Mouse (Mus musculus): ENCODE measurements around the gene Gng3.
"Not testable (repeated sequence)": the region's sequence is repeated elsewhere in the genome, so short reads cannot be mapped to it uniquely, and the experiment has no call there.

The Gng3 gene

DNA sequence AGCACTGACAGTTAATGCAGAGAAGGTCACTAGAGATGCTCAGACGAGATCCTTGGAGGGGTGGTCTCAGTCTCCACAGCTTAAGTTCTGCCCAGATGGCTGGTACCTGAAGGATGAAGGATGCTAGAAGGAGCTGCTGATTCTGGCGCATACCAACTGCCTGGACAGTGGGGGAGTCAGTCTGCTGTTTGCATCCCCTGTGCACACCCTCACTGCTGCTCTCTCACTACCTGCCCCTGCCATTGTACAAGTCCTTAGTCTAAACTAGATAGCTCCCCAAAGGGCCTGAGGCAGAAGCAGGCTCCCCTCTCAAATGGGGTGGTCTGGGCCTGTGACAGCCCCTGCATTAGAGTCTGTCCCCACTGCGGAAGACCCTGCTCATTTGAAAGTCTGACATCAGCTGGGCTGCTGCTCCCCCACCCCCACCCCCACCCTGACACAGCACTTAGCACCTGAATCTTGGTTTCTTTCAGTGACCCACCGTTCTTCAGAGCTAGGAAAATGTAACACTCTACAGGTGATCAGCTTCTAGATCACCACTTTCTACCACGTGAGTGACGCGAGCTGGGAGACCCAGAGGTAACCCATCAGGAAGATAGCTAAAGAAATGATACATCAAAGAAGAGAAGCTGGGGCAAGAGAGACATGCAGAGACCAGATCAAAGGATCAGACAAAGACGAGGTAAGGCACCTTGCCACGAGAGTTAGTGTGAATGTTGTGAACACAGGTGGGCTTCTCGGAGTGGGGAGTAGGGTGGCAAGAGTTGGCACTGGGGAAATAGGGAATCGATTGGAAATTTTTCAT, at the start of gene Gng3:
Gene Gng3, minus strand, starts transcription at position 92 of the 805 bp plus-strand sequence.
- DNase-seq (ENCODE audit: inconsistent ontology term), result no peak

GRCm38 (mm10) chr19:8887585-8888463, 48.8 kb upstream of the Gng3 start:
- peak; percentile 24 for DNase-seq (ENCODE audit: inconsistent ontology term)

DNA sequence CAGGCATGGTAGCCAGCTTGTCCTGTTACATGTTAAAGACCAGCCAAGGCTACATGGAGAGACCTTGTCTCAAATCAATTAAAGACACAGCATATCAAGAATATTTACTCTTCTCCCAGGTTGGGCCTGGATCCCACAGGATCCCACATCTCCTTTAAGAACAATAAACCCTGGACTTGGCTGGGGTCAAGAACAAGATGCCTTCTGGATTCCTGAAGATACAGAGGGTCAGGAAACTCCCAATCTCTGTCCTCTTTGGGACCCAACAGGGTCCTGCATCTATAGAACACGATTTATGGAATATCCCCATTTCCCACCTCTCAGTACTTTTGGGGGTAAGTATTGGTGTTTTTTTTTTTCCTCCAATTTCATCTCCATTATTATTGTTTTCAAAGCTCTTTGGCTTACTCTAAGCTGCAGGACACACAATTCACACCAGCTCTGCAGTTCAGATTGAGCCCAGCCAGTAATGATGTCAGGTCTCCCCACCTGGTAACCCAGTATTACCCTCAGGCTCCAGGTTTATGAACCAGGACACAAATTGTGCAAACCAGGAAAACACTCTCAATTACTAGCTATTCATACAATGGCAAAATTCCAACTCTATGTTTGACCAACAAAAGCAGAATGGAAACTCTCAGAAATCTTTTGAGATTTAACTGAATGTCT, 48.1 kb upstream of the Gng3 start:
- DNase-seq (ENCODE audit: inconsistent ontology term), result no peak

- no peak for DNase-seq (ENCODE audit: inconsistent ontology term)
These were observed 44.6 kb upstream of the Gng3 start, which contains the start of the genes Lbhd1 and Gm49403 for GRCm38 (mm10) chr19:8883616-8884015. Gene Lbhd1 (plus strand): TSS chr19:8883732. Gene Gm49403 (plus strand): TSS chr19:8883930.

- DNase-seq (ENCODE audit: inconsistent ontology term), result no peak
These were observed 42.0 kb upstream of the Gng3 start for GRCm38 (mm10) chr19:8881034-8881392.

DNA sequence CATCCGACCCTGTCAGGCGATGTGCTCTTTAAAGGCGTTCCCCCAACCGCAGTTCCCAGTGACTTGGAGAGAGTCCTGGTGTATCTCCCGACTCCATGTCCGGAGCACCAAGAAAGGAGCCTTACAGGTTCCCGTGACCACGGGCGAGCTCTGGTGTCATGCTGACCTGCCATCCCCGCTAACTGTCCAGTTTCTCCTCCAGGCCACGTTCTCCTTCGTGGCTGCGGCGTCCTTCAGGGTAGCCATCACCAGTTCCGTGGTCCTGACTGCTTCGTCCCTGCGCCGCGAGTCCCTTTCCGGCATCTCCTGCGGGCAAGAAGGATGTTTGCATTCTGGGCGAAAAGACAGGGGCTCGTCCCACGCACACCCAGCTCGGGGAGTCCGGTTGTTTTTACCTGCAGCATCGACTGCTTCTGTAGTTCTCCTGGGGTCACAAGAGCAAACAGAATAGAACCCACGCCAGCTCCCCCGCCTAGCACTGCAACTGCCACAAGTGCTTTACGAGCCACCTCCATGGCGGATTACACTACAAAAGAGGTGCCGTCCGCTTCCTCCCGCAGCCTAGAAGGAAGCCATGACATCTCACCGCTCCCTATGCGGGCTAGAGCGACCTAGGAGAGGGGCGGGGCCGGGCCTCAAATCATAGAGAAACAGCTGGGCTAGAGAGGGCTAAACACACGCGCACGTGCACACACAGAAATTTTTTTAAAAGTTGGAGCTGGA, 41.5 kb upstream of the Gng3 start, which contains the start of gene Uqcc3:
Gene Uqcc3, minus strand, starts transcription at position 613 of the 723 bp plus-strand sequence.
- DNase-seq (ENCODE audit: inconsistent ontology term), result peak; percentile 91

DNA sequence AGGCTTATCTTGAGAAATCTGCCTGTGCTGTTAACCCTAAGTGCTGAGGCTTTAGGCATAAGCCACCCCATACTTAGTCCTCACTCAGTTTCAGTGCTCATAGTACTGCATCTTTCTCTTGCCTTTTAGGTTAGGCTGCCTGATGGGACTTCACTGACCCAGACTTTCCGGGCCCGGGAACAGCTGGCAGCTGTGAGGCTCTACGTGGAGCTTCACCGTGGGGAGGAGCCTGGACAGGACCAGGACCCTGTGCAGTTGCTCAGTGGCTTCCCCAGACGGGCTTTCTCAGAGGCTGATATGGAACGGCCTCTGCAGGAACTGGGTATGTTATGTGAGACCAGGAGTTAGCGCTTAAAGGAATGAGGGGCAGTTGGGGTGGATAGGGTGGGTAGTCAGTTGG, 36.0 kb upstream of the Gng3 start:
- no peak for DNase-seq (ENCODE audit: inconsistent ontology term)

DNA sequence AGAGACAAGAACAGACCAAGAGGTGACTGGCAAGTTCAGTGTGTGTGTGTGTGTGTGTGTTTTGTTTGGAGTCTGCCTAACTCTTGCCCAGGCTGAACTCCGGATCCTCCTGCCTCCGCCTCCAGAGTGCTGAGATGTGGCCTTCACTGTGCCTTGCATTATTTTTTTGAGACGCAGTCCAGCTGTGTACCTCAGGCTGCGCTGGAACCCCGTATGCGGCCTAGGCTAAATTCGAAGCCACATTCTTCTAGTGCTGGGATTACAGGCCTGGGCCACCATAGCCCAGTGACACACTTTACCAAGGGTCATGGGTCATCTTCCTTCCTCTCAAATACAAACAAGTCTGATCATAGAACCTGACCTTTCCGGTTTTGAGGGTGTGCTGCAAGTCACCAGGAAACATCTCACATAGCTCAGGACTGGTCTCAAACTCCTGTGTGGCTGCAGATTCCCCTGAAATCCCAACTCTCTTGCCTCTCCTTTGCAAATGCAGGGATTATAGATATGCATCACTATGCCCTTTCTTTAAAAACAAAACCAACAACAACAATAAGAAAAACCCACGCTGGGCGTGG, 33.4 kb upstream of the Gng3 start:
- no peak for DNase-seq (ENCODE audit: inconsistent ontology term)

DNA sequence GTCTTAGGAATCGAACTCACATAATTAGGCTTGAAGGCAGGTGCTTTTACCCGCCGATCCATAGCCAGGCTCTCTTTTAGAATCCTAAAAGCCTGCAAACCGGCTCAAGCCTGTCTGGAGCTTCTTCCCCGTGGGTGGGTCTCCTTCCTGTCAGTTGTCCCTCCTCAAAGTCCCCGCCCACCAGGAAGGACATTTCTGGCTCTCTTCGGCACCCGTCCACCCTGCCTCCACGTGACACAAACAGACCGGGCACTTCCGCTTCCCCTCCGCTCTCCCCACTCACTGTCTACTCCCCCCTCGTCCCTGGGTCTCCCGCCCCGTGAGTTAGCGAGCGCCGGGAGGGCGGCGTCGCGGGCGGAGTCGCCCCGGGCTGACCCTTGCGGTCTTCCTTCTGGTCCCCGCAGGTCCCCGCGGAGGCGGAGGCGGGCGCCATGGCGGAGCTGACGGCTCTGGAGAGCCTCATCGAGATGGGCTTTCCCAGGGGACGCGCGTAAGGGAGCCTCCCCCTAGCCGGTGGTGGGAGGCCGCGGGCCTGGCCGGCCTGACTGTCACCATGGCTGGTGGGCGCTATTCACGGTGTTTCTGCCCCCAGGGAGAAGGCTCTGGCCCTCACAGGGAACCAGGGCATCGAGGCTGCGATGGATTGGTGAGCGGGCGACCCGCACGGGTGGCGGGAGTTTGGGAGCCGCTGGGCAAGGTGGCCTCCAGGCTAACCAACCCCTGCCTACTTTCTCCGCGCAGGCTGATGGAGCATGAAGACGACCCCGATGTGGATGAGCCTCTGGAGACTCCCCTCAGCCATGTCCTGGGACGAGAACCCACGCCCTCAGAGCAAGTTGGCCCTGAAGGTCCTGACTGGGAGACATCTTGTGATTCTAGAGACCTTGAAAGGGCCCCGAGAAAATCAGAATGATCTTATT, 32.5 kb upstream of the Gng3 start, which contains the start of gene Ubxn1:
Gene Ubxn1, plus strand, starts transcription at position 230 of the 920 bp plus-strand sequence.
- DNase-seq (ENCODE audit: inconsistent ontology term), result peak; percentile 99

DNA sequence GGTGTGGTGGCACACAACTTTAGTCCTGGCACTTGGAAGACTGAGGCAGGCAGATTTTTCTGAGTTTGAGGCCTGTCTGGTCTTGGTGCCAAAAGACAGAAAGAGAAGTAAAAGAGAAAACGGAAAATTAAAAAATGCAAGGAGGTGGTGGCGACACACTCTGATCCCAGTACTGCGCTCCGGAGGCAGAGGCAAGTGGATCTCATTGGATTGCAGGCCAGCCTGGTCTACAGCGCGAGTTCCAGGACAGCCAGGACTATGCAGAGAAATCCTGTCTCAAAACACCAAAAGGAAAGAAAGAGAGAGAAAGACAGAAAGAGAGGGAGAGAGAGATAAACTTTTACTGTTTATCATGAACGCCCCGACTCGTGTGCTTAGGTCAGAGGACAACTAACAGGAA, 31.8 kb upstream of the Gng3 start:
- no peak for DNase-seq (ENCODE audit: inconsistent ontology term)

- not testable (repeated sequence) for DNase-seq (ENCODE audit: inconsistent ontology term)
These were observed 31.4 kb upstream of the Gng3 start for GRCm38 (mm10) chr19:8870381-8870780.

DNA sequence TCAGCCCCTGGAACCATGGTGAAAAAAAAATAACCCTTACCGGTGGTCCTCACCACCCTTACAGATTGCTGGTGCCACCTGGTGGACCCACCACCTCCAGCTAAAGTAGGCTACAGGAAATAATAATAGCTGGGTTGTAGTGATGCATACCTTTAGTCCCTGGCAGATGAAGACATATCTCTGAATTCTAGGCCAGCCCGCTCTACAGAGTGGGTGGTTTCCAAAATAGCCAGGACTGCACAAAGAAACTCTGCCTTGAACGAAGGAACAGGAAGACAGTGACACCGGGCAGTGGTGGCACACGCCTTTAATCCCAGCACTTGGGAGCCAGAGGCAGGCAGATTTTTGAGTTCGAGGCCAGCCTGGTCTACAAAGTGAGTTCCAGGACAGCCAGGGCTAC, 25.3 kb upstream of the Gng3 start:
- no peak for DNase-seq (ENCODE audit: inconsistent ontology term)

DNA sequence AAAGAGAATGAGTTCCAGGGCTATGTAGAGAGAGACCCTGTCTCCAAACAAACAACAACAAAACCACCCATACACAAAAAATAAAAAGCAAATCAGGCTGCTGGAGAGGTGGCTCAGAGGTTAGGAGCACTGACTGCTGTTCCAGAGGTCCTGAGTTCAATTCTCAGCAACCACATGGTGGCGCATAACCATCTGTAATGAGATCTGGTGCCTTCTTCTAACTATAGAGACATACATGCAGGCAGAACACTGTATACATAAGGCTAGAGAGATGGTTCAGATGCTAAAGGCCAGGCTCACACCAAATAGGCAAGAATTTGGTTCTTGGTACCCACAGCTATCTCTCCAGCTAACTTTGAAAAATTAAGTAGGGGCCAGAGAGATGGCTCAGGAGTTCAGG, 20.0 kb upstream of the Gng3 start:
- no peak for DNase-seq (ENCODE audit: inconsistent ontology term)

- DNase-seq (ENCODE audit: inconsistent ontology term), result no peak
These were observed 18.7 kb upstream of the Gng3 start for GRCm38 (mm10) chr19:8857689-8858088.

GRCm38 (mm10) chr19:8853117-8853516, 14.1 kb upstream of the Gng3 start:
- no peak for DNase-seq (ENCODE audit: inconsistent ontology term)

- DNase-seq (ENCODE audit: inconsistent ontology term), result no peak
These were observed 13.4 kb upstream of the Gng3 start for GRCm38 (mm10) chr19:8852236-8852928.

DNA sequence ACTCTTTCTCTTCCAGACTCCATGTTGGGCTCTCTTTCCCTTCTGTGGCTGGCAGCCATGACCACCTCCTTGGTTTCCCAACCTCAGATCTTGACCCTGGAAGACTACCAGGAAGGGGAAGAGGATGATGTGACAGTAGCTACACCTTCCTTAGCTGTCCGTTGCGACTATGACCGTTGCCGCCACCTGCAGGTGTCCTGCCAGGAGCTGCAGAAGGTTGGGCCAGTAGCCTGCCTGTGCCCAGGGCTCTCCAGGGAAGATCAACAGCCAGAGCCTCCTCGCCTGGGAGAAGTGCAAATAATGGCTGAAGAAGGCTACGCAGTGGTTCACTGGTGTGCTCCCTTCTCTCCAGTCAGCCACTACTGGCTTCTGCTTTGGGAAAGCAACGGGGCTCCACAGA, 12.6 kb upstream of the Gng3 start:
- no peak for DNase-seq (ENCODE audit: inconsistent ontology term)

DNA sequence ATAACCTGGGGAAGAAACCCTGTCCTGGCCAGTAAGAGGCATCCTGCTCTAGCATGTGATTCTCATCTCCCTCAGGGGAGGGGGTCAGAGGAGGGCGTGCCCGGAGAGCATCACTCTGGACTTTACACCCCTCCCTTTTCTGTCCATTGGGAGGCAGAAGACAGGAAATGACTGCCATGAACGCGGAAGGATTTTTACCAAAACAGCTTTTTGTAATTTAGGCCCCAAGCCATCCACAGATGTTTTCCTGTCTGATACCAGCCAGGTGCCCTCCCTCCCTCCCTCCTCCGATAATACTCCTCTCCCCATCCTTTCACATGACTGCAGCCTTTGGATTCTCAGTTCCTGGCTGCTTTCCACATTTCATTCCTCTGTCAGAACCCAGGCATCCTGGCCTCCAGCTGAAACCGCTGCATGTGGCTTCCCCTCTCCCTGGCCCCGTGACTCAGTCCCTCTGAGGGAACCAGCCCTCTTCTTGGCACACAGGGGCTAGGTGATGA, 11.5 kb upstream of the Gng3 start, which contains the start of gene Lrrn4cl:
Gene Lrrn4cl, plus strand, starts transcription at position 367 of the 500 bp plus-strand sequence.
- peak; percentile 88 for DNase-seq (ENCODE audit: inconsistent ontology term)

GRCm38 (mm10) chr19:8848356-8848755, 9.4 kb upstream of the Gng3 start:
- no peak for DNase-seq (ENCODE audit: inconsistent ontology term)
